Mouse (Mus musculus) right cerebral cortex, postnatal 36 days (tissue): ENCODE measurements around the gene Rab4a.

Source experiments
- DNase-seq, 2 experiments: peaks; one replicate each; pipeline ENCODE4 v3.0.0; 2022; ENCODE audit warnings: low spot score in 2 of 2, mixed read lengths in 1 of 2

Gene Rab4a

GRCm38 (mm10) chr8:123813173-123813891 is 7.5 kb downstream of the Rab4a start:
- no peak for DNase-seq

DNA sequence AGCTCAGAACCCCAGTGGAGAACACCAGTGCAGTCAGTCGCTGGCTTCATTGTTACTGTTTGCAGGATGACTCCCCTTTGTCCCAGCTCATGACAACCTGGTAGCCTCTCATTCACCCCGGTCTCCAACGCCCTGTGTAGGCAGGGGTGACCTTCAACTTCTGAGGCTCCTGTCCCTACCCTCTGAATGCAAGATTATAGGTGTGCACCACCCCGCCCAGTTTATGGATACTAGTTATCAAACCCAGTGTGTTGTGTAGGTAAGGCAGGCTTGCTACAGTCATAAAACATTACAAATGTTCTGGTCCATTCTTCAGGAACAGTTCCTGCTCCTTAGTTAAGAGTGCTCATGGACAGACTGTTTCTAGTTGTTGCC is 8.1 kb downstream of the Rab4a start:
- DNase-seq, result no peak

DNA sequence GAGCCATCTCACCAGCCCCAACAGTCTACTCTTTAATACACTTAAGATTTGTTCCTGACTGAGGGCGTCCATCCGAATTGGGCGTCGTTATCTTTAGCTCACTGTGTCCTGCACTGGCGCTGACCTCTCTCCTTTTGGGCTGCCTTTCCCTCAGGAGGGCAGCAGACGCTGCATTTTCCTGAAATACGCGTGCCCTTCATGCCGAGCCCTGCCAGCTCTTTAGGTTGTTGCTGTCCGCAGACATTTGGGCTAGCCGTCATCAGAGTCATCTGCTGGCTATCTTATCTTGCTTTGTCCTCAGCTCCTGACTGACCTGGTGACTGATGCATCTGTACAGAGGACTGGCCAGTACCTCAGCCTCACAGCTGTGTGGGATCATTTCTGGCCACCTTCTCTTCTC is 9.5 kb downstream of the Rab4a start:
- DNase-seq, result no peak

DNA sequence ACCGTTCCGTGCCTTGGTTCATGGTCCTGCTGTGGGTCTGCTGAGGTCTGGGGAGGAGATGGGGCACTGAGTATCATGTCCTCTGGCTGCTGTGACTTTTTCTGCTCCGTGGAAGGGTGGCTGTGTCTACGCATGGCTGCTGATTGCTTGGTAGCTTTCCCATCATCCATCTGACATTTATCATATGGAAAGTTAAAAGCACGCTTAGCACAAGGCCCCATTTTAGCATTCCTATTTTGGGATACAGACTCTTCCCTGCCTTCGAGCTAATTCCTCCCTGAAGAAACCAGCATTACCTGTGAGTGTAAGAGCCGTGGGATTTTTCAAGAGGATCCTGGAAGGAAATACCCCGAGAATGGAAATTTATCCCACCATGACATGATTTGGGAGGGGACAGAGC is 11.2 kb downstream of the Rab4a start:
- no peak for DNase-seq

- no peak for DNase-seq
These were observed 12.0 kb downstream of the Rab4a start for GRCm38 (mm10) chr8:123817747-123818146.

DNA sequence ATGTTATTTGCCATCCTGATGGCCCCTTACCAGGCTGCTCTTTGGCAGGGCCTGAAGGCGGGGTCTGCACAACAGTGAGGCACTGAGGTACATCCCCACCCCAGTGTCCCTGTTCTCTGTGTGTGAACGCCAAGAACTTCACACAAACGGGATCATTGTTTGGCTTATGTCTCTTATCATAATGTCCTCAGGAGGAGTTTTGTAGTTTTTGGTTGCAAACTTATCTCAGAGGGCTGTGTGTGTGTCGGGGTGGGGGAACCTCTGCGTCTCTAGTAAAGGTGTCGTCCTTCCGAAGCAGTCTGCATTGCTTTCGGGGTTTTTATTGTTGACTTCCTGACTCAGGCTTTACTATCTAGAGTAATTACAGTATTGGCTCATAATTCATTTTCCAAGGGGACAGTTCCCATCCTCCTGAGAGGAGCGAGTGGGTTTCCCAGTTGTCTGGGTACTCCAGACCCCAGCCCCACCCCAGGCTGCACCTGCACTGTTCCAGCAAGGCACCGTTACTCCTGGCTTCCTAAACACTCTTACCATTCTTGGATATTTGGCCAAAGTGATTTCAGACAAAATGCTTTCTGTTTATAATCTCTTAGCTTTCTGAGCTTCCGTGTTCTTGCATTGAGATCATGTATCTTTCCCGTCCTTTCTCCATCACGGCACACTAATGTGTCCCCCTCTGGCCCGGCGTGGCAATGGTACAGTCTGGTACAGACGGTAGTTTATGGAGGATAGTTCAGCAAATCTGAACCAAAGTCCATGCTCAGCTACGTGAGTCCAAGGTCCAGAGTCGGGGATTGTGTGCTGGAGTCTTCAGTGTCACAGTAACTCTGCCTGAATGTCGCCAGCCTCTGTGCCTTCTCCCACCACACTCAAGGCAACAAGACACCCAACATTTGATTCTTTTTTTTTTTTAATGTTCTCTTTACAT is 14.2 kb downstream of the Rab4a start:
- DNase-seq, result no peak

DNA sequence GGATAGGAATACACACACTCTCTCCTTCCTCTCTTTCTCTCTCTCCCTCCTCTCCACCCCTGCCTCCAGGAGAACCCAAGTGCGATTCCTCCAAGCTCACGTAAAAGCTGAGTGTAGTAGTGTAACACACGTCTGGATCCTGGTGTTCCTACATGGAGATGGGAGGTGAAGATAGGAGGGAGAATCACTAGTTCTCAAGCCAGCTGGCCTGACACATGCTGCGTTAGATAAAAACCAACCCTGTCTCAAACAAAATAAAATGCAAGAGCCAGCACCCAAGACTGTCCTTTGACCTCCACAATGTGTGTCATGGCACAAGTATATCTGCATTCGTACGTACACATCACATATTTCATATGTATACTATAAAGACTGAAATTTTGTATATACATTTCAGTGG is 15.0 kb downstream of the Rab4a start:
- DNase-seq, result no peak

GRCm38 (mm10) chr8:123823111-123823510 is 17.3 kb downstream of the Rab4a start:
- no peak for DNase-seq

DNA sequence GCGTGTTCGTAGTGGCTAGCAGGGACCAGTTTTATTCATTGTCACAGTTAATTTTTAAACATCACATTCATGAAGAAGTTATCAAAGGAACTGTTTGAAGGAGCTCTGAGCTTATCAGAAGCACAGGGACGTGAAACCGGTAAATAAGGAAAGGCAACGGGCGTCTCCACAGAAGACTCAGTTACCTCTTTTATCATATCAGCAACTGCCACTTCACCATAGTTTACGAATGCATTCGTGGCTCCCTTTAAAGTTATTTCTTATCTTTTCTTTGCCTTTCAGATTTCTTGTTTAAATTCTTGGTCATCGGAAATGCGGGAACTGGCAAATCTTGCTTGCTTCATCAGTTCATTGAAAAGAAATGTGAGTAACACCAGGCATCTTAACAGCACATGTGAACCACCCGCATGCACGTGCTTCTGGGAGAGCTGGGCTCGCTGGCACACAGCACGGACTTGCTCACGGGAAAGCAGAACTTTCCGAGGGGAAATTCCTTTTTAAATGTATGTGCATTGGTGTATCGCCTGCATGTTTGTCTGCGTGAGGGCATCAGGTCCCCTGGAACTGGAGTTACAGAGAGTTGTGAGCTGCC is 17.8 kb downstream of the Rab4a start:
- DNase-seq, result no peak

GRCm38 (mm10) chr8:123826001-123826400 is 20.2 kb downstream of the Rab4a start:
- DNase-seq, result no peak

GRCm38 (mm10) chr8:123826758-123827157 is 21.0 kb downstream of the Rab4a start:
- no peak for DNase-seq

DNA sequence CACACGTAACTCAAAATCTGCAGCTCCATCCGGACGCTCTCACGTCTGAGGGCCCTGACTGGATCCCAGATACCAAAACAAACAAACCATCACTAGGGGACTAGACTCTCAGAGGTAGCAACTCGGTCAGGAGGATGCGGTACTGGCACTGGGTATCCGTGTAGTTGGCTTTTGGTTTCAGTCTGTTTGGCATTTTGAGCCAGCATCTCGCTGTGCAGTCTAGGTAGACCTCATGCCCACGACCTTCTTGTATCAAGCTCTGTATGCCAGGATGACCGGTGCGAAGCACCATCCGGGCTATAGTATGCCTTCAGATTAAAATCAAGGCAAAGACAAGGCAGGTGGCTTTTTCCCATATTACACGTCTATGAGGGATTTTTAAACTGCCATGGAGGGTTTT is 21.7 kb downstream of the Rab4a start:
- no peak for DNase-seq

- no peak for DNase-seq
These were observed 27.0 kb downstream of the Rab4a start for GRCm38 (mm10) chr8:123832757-123833156.

DNA sequence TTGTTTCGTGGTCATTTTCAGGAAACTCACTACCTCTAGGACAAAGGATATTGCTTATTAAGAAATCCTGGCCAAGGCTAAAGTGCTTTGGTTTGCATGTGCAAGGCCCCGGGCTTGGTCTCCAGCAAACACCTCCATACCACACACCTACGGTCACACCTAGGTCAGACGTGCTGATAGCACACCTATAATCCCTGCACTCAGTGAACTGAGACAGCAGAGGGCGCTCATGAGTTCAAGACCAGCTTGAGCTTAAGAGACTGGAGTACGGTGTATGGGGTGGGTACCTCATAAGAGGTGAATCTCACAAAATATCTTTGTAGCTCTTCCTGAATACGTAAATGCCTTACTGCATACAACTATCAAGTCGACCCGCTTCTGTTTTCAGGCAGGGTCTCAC is 29.7 kb downstream of the Rab4a start:
- DNase-seq, result no peak

DNA sequence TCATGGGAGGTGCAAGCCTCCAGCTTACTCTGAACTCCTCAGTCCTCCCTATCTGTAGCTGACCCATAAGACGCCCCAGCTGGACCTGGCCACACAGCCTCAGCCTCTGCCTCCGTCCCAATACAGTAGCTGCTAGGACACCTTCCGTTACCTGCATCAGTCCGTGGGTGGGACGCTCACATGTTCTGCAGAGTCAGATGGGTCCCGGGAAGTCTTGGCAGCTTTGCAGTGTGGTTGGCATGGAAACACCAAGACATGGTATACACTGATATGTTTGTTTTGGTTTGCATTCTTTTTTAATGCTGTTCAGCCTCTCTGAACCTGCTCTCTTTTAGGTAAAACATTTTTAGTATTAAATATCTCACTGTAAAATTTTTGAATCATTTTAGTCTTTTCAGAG is 30.6 kb downstream of the Rab4a start:
- no peak for DNase-seq

DNA sequence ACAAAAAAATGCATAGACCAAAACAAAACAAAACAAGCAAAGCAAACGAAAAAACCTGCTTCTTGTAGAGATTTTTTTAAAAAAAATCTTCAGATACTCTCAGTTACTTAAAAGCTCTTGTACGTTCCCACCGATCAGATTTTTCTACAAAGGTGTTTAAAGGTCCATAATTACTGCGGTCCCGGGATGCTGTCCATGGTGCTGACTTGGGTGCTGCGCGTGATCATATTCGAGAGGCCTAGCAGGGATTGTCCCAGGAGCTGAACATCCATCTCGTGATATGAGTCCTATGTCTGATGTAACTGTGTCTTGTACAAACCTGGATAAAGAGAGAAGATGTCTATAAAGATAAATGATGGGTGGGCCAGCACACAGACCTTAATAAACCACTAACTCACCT is 32.7 kb downstream of the Rab4a start:
- DNase-seq, result no peak

DNA sequence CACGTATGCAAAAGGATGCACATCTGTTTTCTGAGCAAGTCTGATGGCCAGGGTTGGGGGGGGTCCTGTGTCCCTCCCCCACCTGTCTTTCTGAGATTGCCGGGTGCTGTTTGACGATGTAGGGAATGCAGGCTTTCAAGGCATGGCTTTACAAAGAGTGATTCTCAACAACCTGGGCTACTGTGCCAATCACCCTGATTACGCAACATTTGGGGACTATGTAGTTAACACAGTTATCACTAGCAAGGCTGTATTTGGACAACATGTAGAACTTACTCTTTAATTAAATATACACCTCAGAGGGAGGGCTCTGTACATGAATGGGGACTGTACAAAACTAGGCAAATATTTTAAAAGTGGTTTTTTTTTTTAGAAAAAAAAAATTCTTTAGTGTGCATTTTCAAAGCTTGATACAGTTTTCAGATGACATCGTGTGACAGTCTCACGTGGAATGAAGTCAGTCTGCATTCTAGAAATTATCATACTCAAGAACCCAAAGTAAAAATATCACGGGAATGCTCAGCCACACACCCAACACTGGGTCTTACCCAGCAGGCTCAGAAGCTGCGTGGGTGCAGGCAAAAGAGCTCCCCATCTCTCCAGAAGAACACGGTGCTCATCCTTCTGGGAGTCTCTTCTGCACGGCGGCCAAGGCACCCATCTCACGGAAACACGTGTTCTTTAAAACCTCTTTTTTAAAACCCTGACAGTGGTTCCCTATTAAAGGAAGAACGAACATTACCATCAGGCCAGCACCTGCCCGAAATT is 35.0 kb downstream of the Rab4a start:
- peak; percentile 86 to 93 for DNase-seq

DNA sequence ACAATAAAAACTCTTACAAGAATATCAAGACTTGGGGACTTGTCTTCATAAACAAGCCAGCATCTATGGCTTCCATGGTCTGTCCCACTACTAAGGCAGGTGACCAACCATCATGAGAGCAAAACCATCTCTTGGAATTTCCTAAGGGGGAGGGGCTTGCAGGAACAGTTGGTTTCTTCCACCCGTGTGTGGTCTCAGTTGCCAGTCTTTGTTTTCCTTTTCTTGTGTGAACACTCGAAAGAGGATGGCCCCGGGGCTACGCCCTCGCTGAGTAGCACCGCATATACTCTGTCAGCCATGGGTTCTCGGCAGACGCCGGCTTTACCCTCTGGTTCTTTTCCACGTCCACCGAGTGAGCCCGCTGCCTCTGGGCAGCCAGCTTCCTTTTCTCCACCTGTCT is 36.3 kb downstream of the Rab4a start:
- DNase-seq, result no peak

- DNase-seq, result no peak
These were observed 38.6 kb downstream of the Rab4a start for GRCm38 (mm10) chr8:123844341-123844740.

DNA sequence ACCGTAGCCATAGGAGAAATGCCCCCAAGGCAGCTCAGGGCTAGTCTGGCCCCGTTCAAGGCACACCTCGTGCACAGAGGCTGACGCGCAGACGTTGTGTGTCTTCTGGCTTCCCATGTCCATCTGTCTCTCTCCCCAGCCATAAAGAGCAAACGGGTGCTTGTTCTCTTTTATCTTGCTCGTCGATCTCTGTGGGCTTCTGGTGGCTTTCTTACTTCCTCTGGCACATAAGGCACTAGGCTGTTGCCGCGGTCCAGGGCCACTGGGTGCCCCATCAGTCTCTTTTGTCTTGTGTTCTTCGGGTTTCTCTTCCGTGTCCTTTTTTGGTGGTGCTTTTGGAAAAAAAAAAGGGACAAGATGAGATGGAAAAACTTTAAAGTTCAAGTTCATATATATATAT is 39.3 kb downstream of the Rab4a start:
- no peak for DNase-seq

- no peak for DNase-seq
These were observed 40.2 kb downstream of the Rab4a start for GRCm38 (mm10) chr8:123845991-123846390.

DNA sequence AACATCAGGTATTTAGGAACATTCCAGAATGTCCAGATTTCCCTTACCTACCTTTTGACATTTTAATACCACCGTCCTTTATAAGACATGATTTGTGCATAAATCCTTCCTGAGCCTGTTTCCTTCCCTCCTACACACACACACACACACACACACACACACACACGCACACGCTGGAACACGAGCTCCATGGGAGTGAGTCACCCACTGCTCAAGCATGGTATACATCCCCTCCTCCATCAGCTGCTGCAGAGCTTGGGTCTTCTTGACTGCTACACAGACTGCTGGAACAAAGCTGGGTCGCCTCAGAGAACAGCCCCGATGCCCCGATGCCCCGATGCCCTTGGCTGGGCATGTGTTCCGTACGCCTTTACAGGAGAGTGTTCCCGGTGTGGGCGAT is 40.7 kb downstream of the Rab4a start:
- peak in 1 of 2 experiments; percentile 59 for DNase-seq
